Mouse (Mus musculus): Measurements from ENCODE around the gene 3110082I17Rik. TPM values are rescaled to one million over a fixed set of nuclear protein-coding genes. Genes with fewer than 3 reads are reported as not detected.

3110082I17Rik gene
- polyA plus RNA-seq (2012; rRNA removed) = 6.1 and 6.2 TPM in 2 replicates

- WGBS = 5% methylated on average over 42 of the region's 42 CpGs
- TF ChIP-seq CTCF (IDR thresholded peaks at IDR 0.05; ENCODE audit: extremely low read depth, insufficient read length, insufficient replicate concordance, low read depth, low read length) (no peak), POLR2A (IDR thresholded peaks at IDR 0.05; ENCODE audit: low read depth, low read length) (no peak; the same call in 1 of the 2 replicates)
- no peaks in the 10 kb centered on the region for H3K36me3 ChIP-seq (ENCODE audit: control insufficient read depth, insufficient read depth, low read length)
- H3K4me3 ChIP-seq (ENCODE audit: low read depth, low read length) = peak within 1 kb of the TSS; percentile 65
- peaks cover 5% of the 10 kb centered on the region; the same call in 1 of the 2 replicates for H3K4me1 ChIP-seq (ENCODE audit: control insufficient read depth, insufficient read depth, insufficient read length, low read length)
- no peak within 1 kb of the TSS for H3K27ac ChIP-seq (ENCODE audit: insufficient read depth, low read depth, low read length)
- no peaks in the 10 kb centered on the region for H3K27me3 ChIP-seq (ENCODE audit: control insufficient read depth, insufficient read depth, low read length)
These were observed at the start of gene 3110082I17Rik for GRCm38 (mm10) chr5:139460384-139461067. TSS of gene 3110082I17Rik (minus strand) at chr5:139460527.

DNA sequence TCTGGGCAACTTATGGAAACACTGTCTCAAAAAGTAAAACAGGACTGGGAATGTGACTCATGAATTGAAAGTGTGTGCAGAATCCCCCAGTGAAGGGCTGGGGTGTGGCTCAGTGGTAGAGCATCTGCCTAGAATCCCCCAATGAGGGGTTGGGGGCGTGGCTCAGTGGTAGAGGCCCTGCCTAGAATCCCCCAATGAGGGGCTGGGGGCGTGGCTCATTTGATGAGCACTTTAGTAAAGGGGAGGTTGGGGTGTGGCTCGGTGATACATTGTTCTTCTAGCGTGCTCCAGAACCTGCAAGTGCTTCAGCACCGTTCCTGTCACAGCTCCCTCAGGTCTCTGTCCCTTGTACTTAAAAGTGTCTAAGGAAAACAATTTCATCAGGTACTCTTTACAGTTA is 45.9 kb upstream of the 3110082I17Rik start:
- WGBS = 8% methylated on average over 5 of the region's 5 CpGs
- H3K4me3 ChIP-seq (ENCODE audit: low read depth, low read length) = no peak overlapping the region
- H3K4me1 ChIP-seq (ENCODE audit: control insufficient read depth, insufficient read depth, insufficient read length, low read length) = no peaks in the 10 kb centered on the region
- no peak overlapping the region for H3K27ac ChIP-seq (ENCODE audit: insufficient read depth, low read depth, low read length)
- H3K27me3 ChIP-seq (ENCODE audit: control insufficient read depth, insufficient read depth, low read length) = peaks cover 8% of the 10 kb centered on the region; the same call in 1 of the 2 replicates
- TF ChIP-seq CTCF (IDR thresholded peaks at IDR 0.05; ENCODE audit: extremely low read depth, insufficient read length, insufficient replicate concordance, low read depth, low read length) (no peak), POLR2A (IDR thresholded peaks at IDR 0.05; ENCODE audit: low read depth, low read length) (no peak)
- H3K36me3 ChIP-seq (ENCODE audit: control insufficient read depth, insufficient read depth, low read length) = no peaks in the 10 kb centered on the region

DNA sequence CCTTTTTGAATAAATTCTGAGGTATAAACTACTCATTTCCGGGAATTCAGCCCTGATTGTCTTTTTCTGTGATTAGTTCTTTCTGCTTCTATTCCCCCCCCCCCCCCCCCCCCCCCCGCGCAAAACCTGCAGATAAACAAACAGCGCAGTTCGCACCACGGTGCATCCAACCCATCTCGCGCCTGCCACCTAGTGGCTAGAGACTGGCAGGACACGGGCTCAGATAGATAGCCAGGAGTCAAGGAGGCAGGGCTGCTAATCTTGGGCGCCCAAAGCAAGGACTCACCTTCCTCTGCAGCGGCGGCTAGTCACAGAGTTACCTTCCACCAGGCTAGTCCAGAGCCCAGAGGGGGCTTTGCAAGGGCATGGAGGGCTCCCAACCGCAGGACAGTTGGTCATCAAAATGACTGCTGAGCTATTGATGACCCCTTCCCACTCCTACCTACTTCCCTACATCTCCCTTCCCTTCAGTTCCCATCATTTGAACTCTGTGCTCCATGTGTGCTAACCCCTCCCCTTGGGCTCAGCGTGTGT is 44.8 kb upstream of the 3110082I17Rik start:
- no peak overlapping the region for H3K4me3 ChIP-seq (ENCODE audit: low read depth, low read length)
- H3K27ac ChIP-seq (ENCODE audit: insufficient read depth, low read depth, low read length) = no peak overlapping the region
- H3K4me1 ChIP-seq (ENCODE audit: control insufficient read depth, insufficient read depth, insufficient read length, low read length) = no peaks in the 10 kb centered on the region
- 2% methylated on average over 14 of the region's 14 CpGs for WGBS
- no peaks in the 10 kb centered on the region for H3K36me3 ChIP-seq (ENCODE audit: control insufficient read depth, insufficient read depth, low read length)
- H3K27me3 ChIP-seq (ENCODE audit: control insufficient read depth, insufficient read depth, low read length) = peaks cover under 1% of the 10 kb centered on the region; the same call in 1 of the 2 replicates
- TF ChIP-seq POLR2A (IDR thresholded peaks at IDR 0.05; ENCODE audit: low read depth, low read length) (no peak), CTCF (IDR thresholded peaks at IDR 0.05; ENCODE audit: extremely low read depth, insufficient read length, insufficient replicate concordance, low read depth, low read length) (peak; percentile 69; the same call in 1 of the 2 replicates)

DNA sequence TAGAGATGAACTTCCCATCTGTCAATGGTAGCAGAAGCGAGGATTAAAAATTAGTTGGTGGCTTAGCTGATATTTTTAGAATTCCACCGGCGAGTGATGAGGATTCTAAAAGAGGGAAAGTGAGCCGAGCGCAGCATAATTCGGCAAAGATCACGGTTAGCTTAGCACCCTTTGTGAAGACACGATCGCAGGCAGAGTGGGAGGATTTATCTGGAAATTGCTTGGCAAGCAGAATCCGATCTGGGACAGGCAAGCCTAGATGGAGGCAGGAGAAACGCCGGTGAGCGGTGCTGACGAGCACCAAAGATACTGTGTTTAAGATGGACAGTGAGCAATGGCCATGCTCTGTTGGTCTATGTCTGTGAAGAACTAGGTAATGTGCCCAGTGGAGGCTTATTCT is 42.0 kb upstream of the 3110082I17Rik start:
- H3K4me1 ChIP-seq (ENCODE audit: control insufficient read depth, insufficient read depth, insufficient read length, low read length) = no peaks in the 10 kb centered on the region
- H3K27ac ChIP-seq (ENCODE audit: insufficient read depth, low read depth, low read length) = no peak overlapping the region
- no peaks in the 10 kb centered on the region for H3K36me3 ChIP-seq (ENCODE audit: control insufficient read depth, insufficient read depth, low read length)
- H3K4me3 ChIP-seq (ENCODE audit: low read depth, low read length) = no peak overlapping the region
- 83% methylated on average over 14 of the region's 14 CpGs for WGBS
- TF ChIP-seq CTCF (IDR thresholded peaks at IDR 0.05; ENCODE audit: extremely low read depth, insufficient read length, insufficient replicate concordance, low read depth, low read length) = no peak
- no peak for TF ChIP-seq POLR2A (IDR thresholded peaks at IDR 0.05; ENCODE audit: low read depth, low read length)
- H3K27me3 ChIP-seq (ENCODE audit: control insufficient read depth, insufficient read depth, low read length) = no peaks in the 10 kb centered on the region; the same call in 1 of the 2 replicates

GRCm38 (mm10) chr5:139498791-139499190 is 38.5 kb upstream of the 3110082I17Rik start:
- Histone ChIP-seq H3K36me3 (ENCODE audit: control insufficient read depth, insufficient read depth, low read length) (no peaks in the 10 kb centered on the region), H3K4me3 (ENCODE audit: low read depth, low read length) (no peak overlapping the region), H3K4me1 (ENCODE audit: control insufficient read depth, insufficient read depth, insufficient read length, low read length) (0 out of 2 replicates have a peak, but pooled peaks cover 3% of the 10 kb centered on the region), H3K27me3 (ENCODE audit: control insufficient read depth, insufficient read depth, low read length) (no peaks in the 10 kb centered on the region), H3K27ac (ENCODE audit: insufficient read depth, low read depth, low read length) (no peak overlapping the region)
- TF ChIP-seq POLR2A (IDR thresholded peaks at IDR 0.05; ENCODE audit: low read depth, low read length) (no peak), CTCF (IDR thresholded peaks at IDR 0.05; ENCODE audit: extremely low read depth, insufficient read length, insufficient replicate concordance, low read depth, low read length) (no peak)
- 21% methylated on average over 5 of the region's 5 CpGs for WGBS

DNA sequence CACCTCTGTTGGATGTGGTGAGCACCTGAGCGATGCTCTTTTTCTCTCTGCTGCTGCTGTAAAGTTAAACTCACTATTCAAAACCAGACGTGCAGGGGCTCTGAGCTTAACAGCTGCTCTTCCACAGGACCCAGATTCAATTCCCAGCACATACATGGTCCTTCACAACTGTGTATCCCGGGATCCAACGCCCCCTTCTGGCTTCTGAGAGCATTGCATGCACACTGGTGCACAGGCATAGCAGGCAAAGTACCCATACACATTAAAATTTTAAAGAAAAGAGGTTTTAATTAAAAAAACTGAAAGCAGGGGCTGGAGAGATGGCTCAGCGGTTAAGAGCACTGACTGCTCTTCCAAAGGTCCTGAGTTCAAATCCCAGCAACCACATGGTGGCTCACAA is 36.6 kb upstream of the 3110082I17Rik start:
- Histone ChIP-seq H3K36me3 (ENCODE audit: control insufficient read depth, insufficient read depth, low read length) (no peaks in the 10 kb centered on the region), H3K4me1 (ENCODE audit: control insufficient read depth, insufficient read depth, insufficient read length, low read length) (0 out of 2 replicates have a peak, but pooled peaks cover 3% of the 10 kb centered on the region), H3K27me3 (ENCODE audit: control insufficient read depth, insufficient read depth, low read length) (no peaks in the 10 kb centered on the region), H3K27ac (ENCODE audit: insufficient read depth, low read depth, low read length) (no peak overlapping the region), H3K4me3 (ENCODE audit: low read depth, low read length) (no peak overlapping the region)
- TF ChIP-seq CTCF (IDR thresholded peaks at IDR 0.05; ENCODE audit: extremely low read depth, insufficient read length, insufficient replicate concordance, low read depth, low read length) (peak; percentile 11; the same call in 1 of the 2 replicates), POLR2A (IDR thresholded peaks at IDR 0.05; ENCODE audit: low read depth, low read length) (no peak)
- WGBS = 53% methylated on average over 5 of the region's 5 CpGs

GRCm38 (mm10) chr5:139495019-139495669 is 34.8 kb upstream of the 3110082I17Rik start:
- H3K4me1 ChIP-seq (ENCODE audit: control insufficient read depth, insufficient read depth, insufficient read length, low read length) = 0 out of 2 replicates have a peak, but pooled peaks cover 3% of the 10 kb centered on the region

More at GRCm38 (mm10) chr5:139495019-139495669, 34.8 kb upstream of the 3110082I17Rik start:
- TF ChIP-seq POLR2A (IDR thresholded peaks at IDR 0.05; ENCODE audit: low read depth, low read length) (no peak), CTCF (IDR thresholded peaks at IDR 0.05; ENCODE audit: extremely low read depth, insufficient read length, insufficient replicate concordance, low read depth, low read length) (no peak)
- 12% methylated on average over 22 of the region's 22 CpGs for WGBS
- Histone ChIP-seq H3K36me3 (ENCODE audit: control insufficient read depth, insufficient read depth, low read length) (no peaks in the 10 kb centered on the region), H3K27ac (ENCODE audit: insufficient read depth, low read depth, low read length) (no peak overlapping the region), H3K27me3 (ENCODE audit: control insufficient read depth, insufficient read depth, low read length) (no peaks in the 10 kb centered on the region), H3K4me3 (ENCODE audit: low read depth, low read length) (no peak overlapping the region)
